Mouse (Mus musculus): Measurements from ENCODE around the gene Sorcs3.

DNA sequence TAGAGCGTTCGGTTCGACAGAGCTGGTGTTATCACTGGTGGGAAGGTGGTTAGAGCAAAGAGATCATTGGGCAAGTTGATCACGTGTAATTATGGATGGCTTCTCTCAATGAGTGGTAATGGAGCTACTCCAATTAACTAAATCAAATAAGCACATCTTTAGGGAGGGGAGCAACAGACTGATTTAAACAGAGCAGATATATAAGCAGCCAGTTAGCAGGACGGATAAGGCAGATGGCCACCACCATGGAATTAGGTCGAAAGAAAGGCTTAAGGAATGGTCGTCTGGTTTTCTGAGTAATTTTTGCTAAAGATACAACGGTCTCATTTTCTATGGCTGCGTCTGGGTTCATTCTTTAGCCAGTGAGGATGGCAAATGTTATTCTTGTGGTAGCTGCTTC lies 549.3 kb downstream of the Sorcs3 start:
- no peak for TF ChIP-seq POLR2A (IDR thresholded peaks at IDR 0.05; ENCODE audit: borderline replicate concordance, insufficient read depth, low read length)
- TF ChIP-seq CTCF (IDR thresholded peaks at IDR 0.05; ENCODE audit: borderline replicate concordance, insufficient read depth, low read depth, low read length): no peak
